Mouse (Mus musculus) forebrain, embryonic 14.5 days (tissue): ENCODE results near the gene Snx33. TPM values are rescaled to one million over a fixed set of nuclear protein-coding genes. Genes with fewer than 3 reads are reported as not detected.
A peak's percentile ranks its signal among the peaks of the same experiment; 100 is the strongest.

Experiments used
- ATAC-seq: fragments of 200-750 bp; cut with Nextera tagmentation; 2 replicates; pipeline ENCODE4 v1.8.0; 2017; ENCODE audit warnings: mild to moderate bottlenecking, moderate library complexity
- DNase-seq: peaks from one replicate; pipeline ENCODE4 v3.0.0-alpha.2; 2015; ENCODE audit warnings: low spot score
- H3K27ac ChIP-seq: fragments of 300-500 bp; sonication (generic); 2 replicates; pipeline ENCODE4 v1.5.1; 2014; ENCODE audit warnings: low read depth, mild to moderate bottlenecking, control low read depth, low read length, moderate library complexity
- H3K27me3 ChIP-seq: fragments of 300-500 bp; sonication (generic); replicated peaks from 2 replicates; pipeline ENCODE4 v1.6.1; 2014; ENCODE audit warnings: low read length, control low read depth, mixed read lengths; ENCODE audit not compliant: control insufficient read depth, insufficient read depth
- H3K36me3 ChIP-seq: fragments of 300-500 bp; sonication (generic); 2 replicates; pipeline ENCODE4 v1.6.1; 2014; ENCODE audit warnings: low read length, control low read depth; ENCODE audit not compliant: control insufficient read depth, insufficient read depth
- H3K4me1 ChIP-seq: fragments of 300-500 bp; sonication (generic); 2 replicates; pipeline ENCODE4 v1.6.1; 2014; ENCODE audit warnings: antibody characterized with exemption, low read length, control low read depth; ENCODE audit not compliant: control insufficient read depth, insufficient read depth
- H3K4me2 ChIP-seq: fragments of 300-500 bp; sonication (generic); 2 replicates; pipeline ENCODE4 v1.6.1; 2014; ENCODE audit warnings: mild to moderate bottlenecking, control low read depth, low read length
- H3K4me3 ChIP-seq: fragments of 300-500 bp; sonication (generic); 2 replicates; pipeline ENCODE4 v1.5.1; 2014; ENCODE audit warnings: low read depth, low read length, control low read depth
- H3K9ac ChIP-seq: fragments of 300-500 bp; sonication (generic); 2 replicates; pipeline ENCODE4 v1.6.1; 2014; ENCODE audit warnings: mild to moderate bottlenecking, low read length, control low read depth, moderate library complexity
- H3K9me3 ChIP-seq: fragments of 300-500 bp; sonication (generic); replicated peaks from 2 replicates; pipeline ENCODE4 v1.6.1; 2016; ENCODE audit warnings: low read length, control low read depth, mixed read lengths; ENCODE audit not compliant: control insufficient read depth
- WGBS: fragments of 180-500 bp; shearing (Covaris S2); extraction: QIAGEN DNeasy Blood & Tissue Kit; methylation state at CpG from one replicate; pipeline ENCODE4 v1.1.7; 2014; 5-methylcytosine and 5-hydroxymethylcytosine counted together
- polyA plus RNA-seq: library from polyadenylated mRNA; unstranded; fragments of >200 nt; fragmentation: Nextera tagmentation; extraction: Ambion mirVana; gene quantifications from 2 replicates; pipeline ENCODE4 v1.2.1, GENCODE M21; 2014

The Snx33 gene
- polyA plus RNA-seq, 1 experiment from 2014 or later = 1.7 TPM

DNA sequence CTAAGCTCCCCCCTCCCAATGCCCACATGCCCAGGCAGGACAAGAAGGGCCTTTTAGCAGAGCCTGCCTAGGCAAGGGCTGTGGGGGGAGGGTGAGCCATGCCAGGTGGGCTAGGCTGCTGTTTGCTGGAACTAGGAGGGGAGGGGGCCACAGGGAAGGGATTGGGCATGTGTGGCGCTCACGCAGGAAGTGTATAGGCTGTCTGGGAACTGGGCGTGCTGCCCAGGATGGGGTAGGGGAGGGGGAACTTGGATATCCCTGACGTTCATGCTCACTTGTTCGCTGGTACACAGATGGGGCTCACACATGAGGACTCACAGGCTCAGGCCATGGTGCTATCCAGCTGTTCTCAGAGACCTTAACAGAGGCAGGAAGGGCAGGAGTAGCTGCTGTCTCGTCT lies 59.9 kb downstream of the Snx33 start:
- DNase-seq (peak; percentile 95), ATAC-seq (peak; percentile 97)
- WGBS = 20% methylated on average over 6 of the region's 6 CpGs
- H3K4me3 ChIP-seq = no peak overlapping the region
- H3K4me1 ChIP-seq = peaks cover 12% of the 10 kb centered on the region
- peak overlapping the region; percentile 52 for H3K27ac ChIP-seq
- H3K36me3 ChIP-seq = no peaks in the 10 kb centered on the region
- H3K4me2 ChIP-seq = peak overlapping the region; percentile 18; the same call in 1 of the 2 replicates
- H3K9me3 ChIP-seq = no peaks in the 10 kb centered on the region
- H3K27me3 ChIP-seq = 0 out of 2 replicates have a peak, but pooled peaks cover 3% of the 10 kb centered on the region
- no peak overlapping the region for H3K9ac ChIP-seq

Other genes with a start within 250 kb of the Snx33 start
- 19.0 and 26.7 TPM in 2 replicates for gene Lingo1, start 131.9 kb downstream of the Snx33 start, polyA plus RNA-seq
- gene Odf3l1, start 63.7 kb downstream of the Snx33 start, polyA plus RNA-seq = not detected in 2 replicates
- 3.0 and 4.8 TPM in 2 replicates for gene Cspg4, start 63.3 kb downstream of the Snx33 start, polyA plus RNA-seq
- 91.1 and 100 TPM in 2 replicates for gene Imp3, start 9.1 kb upstream of the Snx33 start, polyA plus RNA-seq
- 27.4 and 29.1 TPM in 2 replicates for gene Snupn, start 22.5 kb upstream of the Snx33 start, polyA plus RNA-seq
- gene Ptpn9, start 66.6 kb upstream of the Snx33 start, polyA plus RNA-seq = 27.3 and 28.2 TPM in 2 replicates
- gene Sin3a, start 143.7 kb upstream of the Snx33 start, polyA plus RNA-seq = 28.5 and 34.2 TPM in 2 replicates
- gene Man2c1, start 202.3 kb upstream of the Snx33 start, polyA plus RNA-seq = 24.4 and 34.3 TPM in 2 replicates
- gene Neil1, start 219.9 kb upstream of the Snx33 start, polyA plus RNA-seq = 5.5 and 7.0 TPM in 2 replicates
- 164 and 191 TPM in 2 replicates for gene Commd4, start 230.0 kb upstream of the Snx33 start, polyA plus RNA-seq